Mouse (Mus musculus) adrenal gland (tissue): ENCODE results near the gene Caskin2.
"Not testable (repeated sequence)": the region's sequence is repeated elsewhere in the genome, so short reads cannot be mapped to it uniquely, and the experiment has no call there.

Experiments
- intact Hi-C: fragments of 180-260 bp; cut with DNase I; formaldehyde crosslinking; loops from one replicate; pipeline ENCODE4 v1.15.1; 2025
- microRNA-seq, 2 experiments: library from miRNA; unstranded; fragments of <30 nt; microRNA quantifications; one replicate each; pipeline ENCODE4; 2019

Caskin2 gene

GRCm38 (mm10) chr11:115768896-115769295 lies 44.5 kb downstream of the Caskin2 start:
- intact Hi-C loops: no loop called here

DNA sequence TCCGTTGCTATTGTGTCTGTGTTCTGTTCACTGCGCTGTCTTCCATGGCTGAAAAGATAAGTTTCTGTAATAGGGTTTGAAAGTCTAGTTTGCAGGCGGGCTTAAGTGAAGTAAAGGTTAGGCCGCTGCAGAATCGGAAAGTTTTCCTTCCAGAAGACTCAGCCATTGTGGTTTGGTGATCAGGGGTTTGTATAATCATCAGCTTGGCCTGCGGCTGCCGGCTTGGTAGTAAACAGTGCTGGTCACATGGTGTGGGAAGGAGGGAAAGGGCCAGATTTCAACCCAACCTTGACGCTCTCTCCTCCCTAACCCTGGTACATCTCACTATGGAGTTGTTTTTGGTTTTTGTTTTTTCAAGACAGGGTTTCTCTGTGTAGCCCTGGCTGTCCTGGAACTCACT lies 46.5 kb downstream of the Caskin2 start:
- intact Hi-C loops: no loop called here

DNA sequence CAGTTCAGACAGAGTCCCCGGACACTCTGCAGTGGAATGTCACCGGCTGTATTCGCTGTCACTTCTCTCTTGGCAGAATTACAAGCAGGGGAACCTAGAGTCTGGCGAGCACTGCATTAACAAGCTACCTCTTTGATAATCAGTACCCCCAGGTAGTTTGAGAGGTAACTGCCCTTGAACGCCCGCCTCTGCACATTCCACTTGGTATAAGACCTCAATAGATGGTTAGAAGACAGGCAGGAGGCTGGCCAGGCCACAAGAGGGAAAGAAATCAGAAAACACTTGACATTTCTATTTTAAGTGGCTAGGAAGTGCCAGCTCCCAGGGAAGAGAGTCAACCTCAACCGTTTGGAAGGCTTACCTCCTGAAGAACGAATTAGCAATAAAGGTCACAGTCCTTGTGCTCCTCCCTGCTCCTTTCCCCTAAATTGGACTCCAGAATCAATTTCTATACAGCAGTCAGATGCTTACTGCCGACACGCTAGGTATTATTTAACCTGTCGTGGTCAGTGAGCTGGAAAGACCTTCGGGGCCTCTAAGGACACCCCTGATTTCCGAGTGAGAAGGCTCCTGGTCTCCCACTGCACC lies 47.0 kb downstream of the Caskin2 start:
- intact Hi-C loops: no loop called here

- intact Hi-C loops: no loop called here
Observed at GRCm38 (mm10) chr11:115765607-115766141, 47.8 kb downstream of the Caskin2 start.

DNA sequence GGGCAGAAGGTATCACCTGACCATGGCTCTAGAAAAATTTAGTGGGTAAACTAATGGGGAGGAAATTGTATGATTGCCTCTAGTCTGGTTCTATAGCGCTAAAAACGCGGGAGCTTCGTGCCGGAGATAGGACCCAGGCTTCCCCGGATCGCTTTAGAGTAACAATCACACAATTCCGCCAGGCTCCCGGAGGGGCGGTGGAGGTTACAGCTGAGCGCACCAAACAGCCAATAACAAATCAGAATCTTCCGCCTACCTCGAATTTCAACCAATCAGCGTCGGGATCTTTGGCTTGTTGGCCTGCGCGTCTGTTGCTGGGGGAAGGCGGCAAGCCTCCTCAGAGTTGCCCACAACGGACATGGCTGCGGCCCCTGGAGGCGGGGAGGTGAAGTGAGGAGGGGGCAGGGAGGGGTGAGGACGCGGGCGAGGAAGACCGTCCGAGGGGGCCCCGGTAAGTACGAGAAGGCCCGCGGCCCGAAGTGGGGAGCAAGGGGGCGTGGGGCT lies 48.3 kb downstream of the Caskin2 start, which contains the start of gene Tmem94:
TSS of gene Tmem94 (plus strand) at position 331 of the 504 bp plus-strand sequence.
- intact Hi-C loops: no loop called here

GRCm38 (mm10) chr11:115764698-115765097 lies 48.7 kb downstream of the Caskin2 start:
- intact Hi-C loops: no loop called here

DNA sequence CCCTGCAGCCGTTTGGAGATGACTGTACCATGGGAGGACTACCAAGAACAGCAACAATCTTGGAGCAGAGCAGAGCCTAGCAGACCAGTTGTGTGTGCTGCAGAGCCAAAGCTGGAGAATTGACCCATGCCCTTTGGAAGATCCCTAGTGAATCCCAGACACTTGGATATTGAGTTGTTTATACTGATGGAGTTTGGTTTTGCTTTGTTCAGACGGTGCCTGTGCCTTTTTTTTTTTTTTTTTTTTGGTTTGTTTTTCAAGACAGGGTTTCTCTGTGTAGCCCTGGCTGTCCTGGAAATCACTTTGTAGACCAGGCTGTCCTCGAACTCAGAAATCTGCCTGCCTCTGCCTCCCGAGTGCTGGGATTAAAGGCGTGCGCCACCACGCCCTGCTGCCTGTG lies 51.3 kb downstream of the Caskin2 start:
- intact Hi-C loops: not testable (repeated sequence)

GRCm38 (mm10) chr11:115753485-115753884 lies 60.0 kb downstream of the Caskin2 start:
- intact Hi-C loops: no loop called here

GRCm38 (mm10) chr11:115752653-115753052 lies 60.8 kb downstream of the Caskin2 start:
- intact Hi-C loops: no loop called here

DNA sequence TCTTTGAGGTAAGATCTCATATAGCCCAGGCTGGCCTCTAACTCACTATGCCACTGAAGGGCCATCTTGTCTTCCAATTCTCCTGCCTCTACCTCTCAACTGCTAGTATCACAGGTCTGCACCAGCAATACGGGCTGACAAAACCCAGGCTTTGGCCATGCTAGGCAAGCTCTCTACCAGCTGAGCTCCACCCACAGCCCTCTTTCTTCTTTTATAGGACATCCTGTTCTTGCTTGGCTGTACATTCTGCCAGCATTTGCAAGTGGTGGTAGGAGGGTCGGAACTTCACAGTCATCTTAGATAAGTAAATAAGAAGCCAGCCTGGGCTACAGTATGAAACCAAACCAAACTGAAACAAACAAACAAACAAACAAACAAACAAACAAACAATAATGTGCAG lies 61.7 kb downstream of the Caskin2 start:
- intact Hi-C loops: no loop called here

DNA sequence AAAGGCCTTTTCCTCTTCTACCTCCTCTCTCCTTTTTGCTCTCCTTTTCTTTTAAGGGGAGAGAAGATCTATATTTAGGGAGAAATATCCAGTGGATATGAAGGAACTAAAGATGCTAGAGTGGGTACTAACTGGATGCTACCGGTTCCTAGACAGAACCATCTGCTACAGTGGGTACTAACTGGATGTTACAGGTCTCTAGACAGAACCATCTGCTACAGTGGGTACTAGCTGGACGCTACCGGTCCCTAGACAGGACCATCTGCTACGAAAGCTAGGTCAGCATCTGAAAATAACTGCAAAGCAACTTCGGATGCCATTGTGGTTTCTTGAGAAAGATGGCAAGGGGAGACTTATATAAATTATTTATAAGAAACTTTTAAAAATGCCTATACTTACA lies 63.6 kb downstream of the Caskin2 start:
- intact Hi-C loops: no loop called here

Small RNA genes lying within 50 kb of the gene (microRNA-seq; reads per million reads assigned to microRNA genes)
- gene Mir5621: 0.34 to 1.1 reads per million in 2 experiments
